Mouse (Mus musculus): Measurements from ENCODE around the gene Spdye4c.
A peak's percentile ranks its signal among the peaks of the same experiment; 100 is the strongest.

The Spdye4c gene

GRCm38 (mm10) chr2:128592301-128592700, 1.3 kb downstream of the Spdye4c start:
- DNase-seq (ENCODE audit: inconsistent age in 2 of 2, low spot score in 1 of 2), result no peak

- no peak for DNase-seq (ENCODE audit: inconsistent age in 2 of 2, low spot score in 1 of 2)
Measured at GRCm38 (mm10) chr2:128601534-128601933, 10.5 kb downstream of the Spdye4c start.

- DNase-seq (ENCODE audit: inconsistent age in 2 of 2, low spot score in 1 of 2), result peak in 1 of 2 experiments; percentile 54
Measured at GRCm38 (mm10) chr2:128609286-128609685, 18.3 kb downstream of the Spdye4c start.

GRCm38 (mm10) chr2:128611178-128611577, 20.2 kb downstream of the Spdye4c start:
- no peak for DNase-seq (ENCODE audit: inconsistent age in 2 of 2, low spot score in 1 of 2)

- DNase-seq (ENCODE audit: inconsistent age in 2 of 2, low spot score in 1 of 2), result peak; percentile 81 to 86
Measured at GRCm38 (mm10) chr2:128612275-128612674, 21.3 kb downstream of the Spdye4c start.

- DNase-seq (ENCODE audit: inconsistent age in 2 of 2, low spot score in 1 of 2), result no peak
Measured at GRCm38 (mm10) chr2:128613365-128613764, 22.4 kb downstream of the Spdye4c start.

- DNase-seq (ENCODE audit: inconsistent age in 2 of 2, low spot score in 1 of 2), result no peak
Measured at GRCm38 (mm10) chr2:128615366-128615765, 24.4 kb downstream of the Spdye4c start.

- no peak for DNase-seq (ENCODE audit: inconsistent age in 2 of 2, low spot score in 1 of 2)
Measured at GRCm38 (mm10) chr2:128620578-128620977, 29.6 kb downstream of the Spdye4c start.
